Mouse (Mus musculus) B cell, adult 62 days (primary cell): ENCODE results near the gene Sub1. TPM values are rescaled to one million over a fixed set of nuclear protein-coding genes. Genes with fewer than 3 reads are reported as not detected.

ENCODE experiments used
- total RNA-seq: library from RNA; stranded (reverse); gene quantifications from 4 replicates; pipeline ENCODE4 v1.2.4, GENCODE M21; 2023

The Sub1 gene
- 534 to 559 TPM (median 546 TPM) in 4 replicates for total RNA-seq

GRCm38 (mm10) chr15:11996883-11997282 is at the start of gene Sub1:
Gene Sub1, minus strand, starts transcription at chr15:11996983.

Other genes with a start within 250 kb of the Sub1 start
- gene Npr3, start 89.7 kb downstream of the Sub1 start, total RNA-seq, result 0.24 TPM in 1 of 4 replicates, not detected in the others
- gene Zfr, start 120.8 kb upstream of the Sub1 start, total RNA-seq, result 142 to 163 TPM (median 150 TPM) in 4 replicates
- gene Mtmr12, start 208.0 kb upstream of the Sub1 start, total RNA-seq, result 41.1 to 48.0 TPM (median 46.2 TPM) in 4 replicates